Mouse (Mus musculus) liver, embryonic 13.5 days (tissue): ENCODE data around the gene Sct. TPM values are rescaled to one million over a fixed set of nuclear protein-coding genes. Genes with fewer than 3 reads are reported as not detected.
"Not testable (repeated sequence)": the region's sequence is repeated elsewhere in the genome, so short reads cannot be mapped to it uniquely, and the experiment has no call there.

Experiments
- ATAC-seq: fragments of 200-750 bp; cut with Nextera tagmentation; 2 replicates; pipeline ENCODE4 v1.8.0; 2017; ENCODE audit warnings: low read depth, mild to moderate bottlenecking, moderate number of reproducible peaks, moderate library complexity
- DNase-seq: peaks from one replicate; pipeline ENCODE4 v3.0.0; 2022
- H3K27ac ChIP-seq: fragments of 300-500 bp; sonication (generic); 2 replicates; pipeline ENCODE4 v1.5.1; 2015; ENCODE audit warnings: moderate library complexity, mild to moderate bottlenecking, inconsistent platforms
- H3K27me3 ChIP-seq: fragments of 300-500 bp; sonication (generic); 2 replicates; pipeline ENCODE4 v1.6.1; 2015; ENCODE audit warnings: mild to moderate bottlenecking, inconsistent platforms
- H3K36me3 ChIP-seq: fragments of 300-500 bp; sonication (generic); 2 replicates; pipeline ENCODE4 v1.6.1; 2015; ENCODE audit warnings: mild to moderate bottlenecking, inconsistent platforms
- H3K4me1 ChIP-seq: fragments of 300-500 bp; sonication (generic); replicated peaks from 2 replicates; pipeline ENCODE4 v1.6.1; 2015; ENCODE audit warnings: inconsistent platforms
- H3K4me2 ChIP-seq: fragments of 300-500 bp; sonication (generic); 2 replicates; pipeline ENCODE4 v1.6.1; 2015; ENCODE audit warnings: inconsistent platforms, mild to moderate bottlenecking, moderate library complexity
- H3K4me3 ChIP-seq: fragments of 300-500 bp; sonication (generic); replicated peaks from 2 replicates; pipeline ENCODE4 v1.5.1; 2015; ENCODE audit warnings: mild to moderate bottlenecking, inconsistent platforms
- H3K9ac ChIP-seq: fragments of 300-500 bp; sonication (generic); 2 replicates; pipeline ENCODE4 v1.6.1; 2015; ENCODE audit warnings: mild to moderate bottlenecking, inconsistent platforms
- H3K9me3 ChIP-seq: fragments of 300-500 bp; sonication (generic); replicated peaks from 2 replicates; pipeline ENCODE4 v1.6.1; 2016; ENCODE audit warnings: inconsistent platforms
- WGBS: fragments of 180-500 bp; shearing (Covaris S2); methylation state at CpG from one replicate; pipeline ENCODE4 v1.1.7; 2015; ENCODE audit not compliant: insufficient replicate concordance; 5-methylcytosine and 5-hydroxymethylcytosine counted together
- polyA plus RNA-seq: library from polyadenylated mRNA; unstranded; fragments of >200 nt; fragmentation: Nextera tagmentation; extraction: Ambion mirVana; gene quantifications from 2 replicates; pipeline ENCODE4 v1.2.1, GENCODE M21; 2015

Gene Sct
- polyA plus RNA-seq, 1 experiment from 2014 or later: 0.22 TPM

- Histone ChIP-seq H3K36me3 (peaks cover 54% of the 10 kb centered on the region), H3K4me1 (peaks cover 37% of the 10 kb centered on the region), H3K27ac (peak overlapping the region; percentile 29; the same call in 1 of the 2 replicates), H3K27me3 (0 out of 2 replicates have a peak, but pooled peaks cover 8% of the 10 kb centered on the region), H3K9ac (peak overlapping the region; percentile 80; the same call in 1 of the 2 replicates), H3K4me3 (no peak overlapping the region; the same call in 1 of the 2 replicates), H3K9me3 (no peaks in the 10 kb centered on the region), H3K4me2 (peak overlapping the region; percentile 88; the same call in 1 of the 2 replicates)
- DNase-seq (no peak), ATAC-seq (no peak)
- WGBS: 72% methylated on average over 11 of the region's 11 CpGs
Observed at GRCm38 (mm10) chr7:141264041-141264700, 14.8 kb downstream of the Sct start.

- 88% methylated on average over 13 of the region's 13 CpGs for WGBS
- Histone ChIP-seq H3K4me2 (no peak overlapping the region), H3K4me3 (no peak overlapping the region), H3K9me3 (no peaks in the 10 kb centered on the region), H3K27me3 (0 out of 2 replicates have a peak, but pooled peaks cover 3% of the 10 kb centered on the region), H3K36me3 (peaks cover 60% of the 10 kb centered on the region), H3K27ac (no peak overlapping the region), H3K9ac (no peak overlapping the region), H3K4me1 (peaks cover 31% of the 10 kb centered on the region)
- ATAC-seq (no peak), DNase-seq (no peak)
Observed at GRCm38 (mm10) chr7:141263640-141264039, 15.3 kb downstream of the Sct start.

GRCm38 (mm10) chr7:141261480-141261879, 17.5 kb downstream of the Sct start:
- 80% methylated on average over 3 of the region's 3 CpGs for WGBS
- Histone ChIP-seq H3K4me3 (no peak overlapping the region), H3K36me3 (peaks cover 81% of the 10 kb centered on the region), H3K4me2 (no peak overlapping the region), H3K4me1 (peaks cover 26% of the 10 kb centered on the region), H3K27ac (no peak overlapping the region), H3K9me3 (no peaks in the 10 kb centered on the region), H3K9ac (no peak overlapping the region), H3K27me3 (no peaks in the 10 kb centered on the region)
- DNase-seq: no peak
- no peak for ATAC-seq

- H3K4me1 ChIP-seq: 0 out of 2 replicates have a peak, but pooled peaks cover 2% of the 10 kb centered on the region
- H3K4me2 ChIP-seq: no peak overlapping the region
- H3K27ac ChIP-seq: no peak overlapping the region
- no peak for DNase-seq
- H3K4me3 ChIP-seq: no peak overlapping the region
- ATAC-seq: no peak
- no peak overlapping the region for H3K9ac ChIP-seq
- H3K9me3 ChIP-seq: no peaks in the 10 kb centered on the region
- WGBS: 81% methylated on average over 10 of the region's 10 CpGs
- H3K36me3 ChIP-seq: peaks cover 96% of the 10 kb centered on the region
- H3K27me3 ChIP-seq: no peaks in the 10 kb centered on the region
Observed at GRCm38 (mm10) chr7:141256159-141256558, 22.8 kb downstream of the Sct start.

- not testable (repeated sequence) for DNase-seq, H3K27me3 ChIP-seq, H3K27ac ChIP-seq, H3K4me1 ChIP-seq, H3K9ac ChIP-seq, H3K4me2 ChIP-seq, H3K9me3 ChIP-seq, H3K4me3 ChIP-seq, ATAC-seq
- H3K36me3 ChIP-seq: peaks cover 97% of the 10 kb centered on the region
- 85% methylated on average over 4 of the region's 4 CpGs for WGBS
Observed at GRCm38 (mm10) chr7:141250486-141250885, 28.4 kb downstream of the Sct start.

- Histone ChIP-seq H3K4me1 (peaks cover 32% of the 10 kb centered on the region), H3K9me3 (no peaks in the 10 kb centered on the region; the same call in 1 of the 2 replicates), H3K4me3 (no peak overlapping the region), H3K27me3 (no peaks in the 10 kb centered on the region), H3K4me2 (no peak overlapping the region), H3K36me3 (peaks cover 62% of the 10 kb centered on the region), H3K27ac (no peak overlapping the region), H3K9ac (no peak overlapping the region)
- 83% methylated on average over 10 of the region's 10 CpGs for WGBS
- DNase-seq: no peak
- no peak for ATAC-seq
Observed at GRCm38 (mm10) chr7:141231551-141231950, 47.4 kb downstream of the Sct start.

GRCm38 (mm10) chr7:141231111-141231510, 47.8 kb downstream of the Sct start:
- Histone ChIP-seq H3K36me3 (peaks cover 59% of the 10 kb centered on the region), H3K27ac (no peak overlapping the region; the same call in 1 of the 2 replicates), H3K4me2 (peak overlapping the region; percentile 97; the same call in 1 of the 2 replicates), H3K4me3 (peak overlapping the region; percentile 97; the same call in 1 of the 2 replicates), H3K9ac (peak overlapping the region; percentile 99; the same call in 1 of the 2 replicates), H3K9me3 (no peaks in the 10 kb centered on the region; the same call in 1 of the 2 replicates), H3K27me3 (no peaks in the 10 kb centered on the region), H3K4me1 (peaks cover 32% of the 10 kb centered on the region)
- ATAC-seq (no peak), DNase-seq (no peak)
- 82% methylated on average over 3 of the region's 3 CpGs for WGBS

GRCm38 (mm10) chr7:141230570-141230969, 48.4 kb downstream of the Sct start:
- no peak for DNase-seq
- H3K9ac ChIP-seq: peak overlapping the region; percentile 99

GRCm38 (mm10) chr7:141229702-141230101, 49.2 kb downstream of the Sct start:
- H3K4me1 ChIP-seq: peaks cover 32% of the 10 kb centered on the region
- DNase-seq: no peak
- peak overlapping the region; percentile 97 for H3K4me3 ChIP-seq
- peak overlapping the region; percentile 97 for H3K4me2 ChIP-seq
- peak overlapping the region; percentile 99 for H3K9ac ChIP-seq
- no peaks in the 10 kb centered on the region for H3K27me3 ChIP-seq
- H3K27ac ChIP-seq: peak overlapping the region; percentile 89
- 31% methylated on average over 6 of the region's 6 CpGs for WGBS
- no peak for ATAC-seq
- H3K36me3 ChIP-seq: peaks cover 45% of the 10 kb centered on the region
- H3K9me3 ChIP-seq: no peaks in the 10 kb centered on the region; the same call in 1 of the 2 replicates

More at GRCm38 (mm10) chr7:141230570-141230969, 48.4 kb downstream of the Sct start:
- 92% methylated on average over 4 of the region's 4 CpGs for WGBS
- Histone ChIP-seq H3K36me3 (peaks cover 54% of the 10 kb centered on the region), H3K27ac (peak overlapping the region; percentile 89; the same call in 1 of the 2 replicates), H3K4me1 (peaks cover 32% of the 10 kb centered on the region), H3K4me2 (peak overlapping the region; percentile 97), H3K27me3 (no peaks in the 10 kb centered on the region), H3K4me3 (peak overlapping the region; percentile 97), H3K9me3 (no peaks in the 10 kb centered on the region; the same call in 1 of the 2 replicates)
- no peak for ATAC-seq
